Mouse (Mus musculus): ENCODE data around the gene Gstm7. TPM values are rescaled to one million over a fixed set of nuclear protein-coding genes. Genes with fewer than 3 reads are reported as not detected.
"Not testable (repeated sequence)": the region's sequence is repeated elsewhere in the genome, so short reads cannot be mapped to it uniquely, and the experiment has no call there.

Gstm7 gene
- total RNA-seq, 2 experiments from 2014 or later, result 6.3 to 15.8 TPM

GRCm38 (mm10) chr3:107889236-107889635 is 42.4 kb downstream of the Gstm7 start:
- intact Hi-C loops (cut with DNase I); DNase-seq: not testable (repeated sequence)

GRCm38 (mm10) chr3:107887674-107888495 is 43.7 kb downstream of the Gstm7 start:
- DNase-seq, result no peak
- intact Hi-C loops (cut with DNase I), result no loop called here

DNA sequence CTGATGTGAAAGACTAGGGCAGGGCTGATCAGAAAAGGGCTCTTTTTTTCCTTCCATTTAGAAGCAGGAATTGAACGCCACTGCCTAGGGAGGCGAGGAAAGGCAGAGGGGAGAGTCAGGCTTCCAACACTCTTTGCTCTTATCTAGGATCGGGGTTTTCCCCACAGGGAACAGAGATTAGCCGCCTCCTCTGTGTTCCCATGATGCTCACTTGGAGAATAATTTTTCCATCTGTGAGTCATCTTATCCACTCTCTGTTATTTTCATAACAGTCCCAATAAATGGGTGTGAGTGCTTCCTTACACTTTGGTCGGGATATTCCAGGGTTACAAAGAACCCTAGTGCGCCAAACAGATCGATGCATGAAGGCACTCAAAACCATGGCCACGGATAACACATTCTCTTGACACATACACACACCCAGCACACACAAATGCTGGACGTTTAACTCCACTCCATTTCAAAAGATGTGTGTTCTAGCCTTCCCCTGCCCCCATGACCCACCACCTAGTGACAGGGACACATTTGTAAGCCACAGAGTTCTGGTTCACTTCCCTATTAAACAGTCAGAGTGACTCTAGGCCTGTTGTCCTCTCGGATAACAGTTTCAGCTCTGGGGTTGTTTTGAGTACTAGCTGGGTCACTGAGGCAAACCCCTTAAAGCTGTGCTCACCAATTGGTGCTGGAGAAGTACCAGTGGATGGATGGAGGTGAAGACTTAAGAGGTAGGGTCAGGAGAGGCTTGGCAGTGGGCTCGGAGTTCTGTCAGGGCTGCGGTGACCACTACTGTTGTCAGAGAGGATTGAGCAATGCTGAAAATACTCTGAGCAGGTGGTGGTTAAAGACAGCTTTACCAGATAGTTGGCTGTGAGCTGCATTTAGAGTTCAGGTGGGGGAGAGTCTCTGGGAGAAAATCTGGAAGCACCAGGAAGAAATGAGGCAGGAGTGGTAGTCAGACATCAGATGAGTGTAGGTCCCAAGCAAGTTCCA is 53.6 kb downstream of the Gstm7 start:
- no peak for DNase-seq

GRCm38 (mm10) chr3:107877005-107877404 is 54.6 kb downstream of the Gstm7 start, which contains the start of gene Eps8l3:
Gene Eps8l3 (plus strand): TSS chr3:107877229.
- no peak for DNase-seq
- intact Hi-C loops (cut with DNase I), result no loop called here

More for the DNA sequence above, 53.6 kb downstream of the Gstm7 start:
- intact Hi-C loops (cut with DNase I), result no loop called here

Other genes starting within 250 kb of the Gstm7 start
- gene Ahcyl1, start 235.3 kb downstream of the Gstm7 start, total RNA-seq (2021), result 10 to 100 TPM; 25.0 to 28.9 TPM
- 1 to 10 TPM; 6.0 to 9.7 TPM for gene Csf1, start 171.3 kb downstream of the Gstm7 start, total RNA-seq (2021)
- not detected for gene Eps8l3, start 54.6 kb downstream of the Gstm7 start, total RNA-seq (2021)
- 10 to 100 TPM; 66.3 to 72.8 TPM for gene Gstm5, start 36.0 kb downstream of the Gstm7 start, total RNA-seq (2021)
- under 1 TPM; 0.22 to 0.61 TPM for gene Gstm6, start 11.9 kb upstream of the Gstm7 start, total RNA-seq (2021)
- not detected for gene Gstm3, start 37.5 kb upstream of the Gstm7 start, total RNA-seq (2021)
- 100 to 1,000 TPM in 1 of 2 experiments, 10 to 100 TPM in 1; 51.9 to 103 TPM for gene Gstm2, start 54.6 kb upstream of the Gstm7 start, total RNA-seq (2021)
- 100 to 1,000 TPM; 138 to 202 TPM for gene Gstm1, start 86.2 kb upstream of the Gstm7 start, total RNA-seq (2021)
- gene Gstm4, start 113.1 kb upstream of the Gstm7 start, total RNA-seq (2021), result 10 to 100 TPM; 11.3 to 13.5 TPM
- 1 to 10 TPM; 3.8 TPM for gene Ampd2, start 154.8 kb upstream of the Gstm7 start, total RNA-seq (2021)
- under 1 TPM; 0.25 to 0.28 TPM for gene Gnat2, start 161.0 kb upstream of the Gstm7 start, total RNA-seq (2021)
- 10 to 100 TPM in 1 of 2 experiments, 1 to 10 TPM in 1; 9.7 to 11.3 TPM for gene Gnai3, start 214.3 kb upstream of the Gstm7 start, total RNA-seq (2021)
- gene Gpr61, start 223.1 kb upstream of the Gstm7 start, total RNA-seq (2021), result not detected